Comparison of ENCODE assay signal across 8 mouse cellular contexts in genomic region chr2:117250001-117250510, GRCm38 (mm10). TPM values are rescaled to one million over a fixed set of nuclear protein-coding genes. Genes with fewer than 3 reads are reported as not detected.
A peak's percentile ranks its signal among the peaks of the same experiment; 100 is the strongest.
DNase-seq lines count a peak whose midpoint lies in the region; ATAC-seq and TF ChIP-seq lines count a peak whose summit lies in the region.

No protein-coding gene starts in this region.

- H3K27me3 ChIP-seq in hindbrain, embryonic 11.5 days (ENCODE audit: control insufficient read depth, insufficient read depth, low read length) = no peaks in the 10 kb centered on the region

- no peak for DNase-seq in gastrocnemius, adult 2 months
- no peak for DNase-seq in gastrocnemius, postnatal 36 days
- peak; percentile 38 for DNase-seq in thymus, postnatal 25 days
- DNase-seq in thymus, postnatal 0 days (ENCODE audit: low spot score) = no peak
- DNase-seq in hindbrain, embryonic 11.5 days (ENCODE audit: low spot score) = no peak
- DNase-seq in gastrocnemius, postnatal 14 days = no peak

- no peaks in the 10 kb centered on the region for H3K36me3 ChIP-seq in hindbrain, embryonic 11.5 days (ENCODE audit: control insufficient read depth, insufficient read depth, low read length)
- H3K36me3 ChIP-seq in macrophage (ENCODE audit: inconsistent target) = no peaks in the 10 kb centered on the region

- H3K79me2 ChIP-seq in macrophage (ENCODE audit: inconsistent target) = peaks cover 52% of the 10 kb centered on the region

- H3K4me2 ChIP-seq in hindbrain, embryonic 11.5 days (replicated peaks; ENCODE audit: low read depth, low read length) = peak overlapping the region; percentile 60

- no peaks in the 10 kb centered on the region for H3K9me3 ChIP-seq in hindbrain, embryonic 11.5 days (ENCODE audit: control insufficient read depth, low read length)

- TF ChIP-seq CTCF in gastrocnemius, adult 2 months (IDR thresholded peaks at IDR 0.05) = no peak

- under 1% methylated on average over 21 of the region's 24 CpGs for WGBS in hindbrain, embryonic 11.5 days
- under 1% methylated on average over 19 of the region's 24 CpGs for WGBS in macrophage (ENCODE audit: missing documents)

- ATAC-seq in hindbrain, embryonic 11.5 days (ENCODE audit: low FRiP score) = peak; percentile 82
- ATAC-seq in cerebellum, adult (ENCODE audit: insufficient number of reproducible peaks, low FRiP score, low TSS enrichment) = no peak; the same call in 1 of the 2 replicates

- intact Hi-C loops in gastrocnemius, adult 2 months (cut with DNase I) = no loop called here
- intact Hi-C loops in gastrocnemius, postnatal 36 days (cut with DNase I) = no loop called here
- intact Hi-C loops in gastrocnemius, postnatal 14 days (cut with DNase I; ENCODE audit: low total_unique reads) = no loop called here

- peak overlapping the region; percentile 97 for H3K4me3 ChIP-seq in gastrocnemius, adult 2 months
- peak overlapping the region; percentile 90 for H3K4me3 ChIP-seq in hindbrain, embryonic 11.5 days (ENCODE audit: low read depth, low read length)
- H3K4me3 ChIP-seq in macrophage (ENCODE audit: inconsistent target) = peak overlapping the region; percentile 75

- H3K4me1 ChIP-seq in hindbrain, embryonic 11.5 days (replicated peaks; ENCODE audit: control insufficient read depth, insufficient read depth, low read length) = no peaks in the 10 kb centered on the region

- peak overlapping the region; percentile 94 for H3K9ac ChIP-seq in hindbrain, embryonic 11.5 days (ENCODE audit: low read depth, low read length)

- H3K27ac ChIP-seq in gastrocnemius, adult 2 months = peak overlapping the region; percentile 95
- peak overlapping the region; percentile 86 for H3K27ac ChIP-seq in hindbrain, embryonic 11.5 days (ENCODE audit: low read depth, low read length)
- H3K27ac ChIP-seq in macrophage = no peak overlapping the region

RNA-seq across cellular contexts. Expression of gene Fam98b, which starts 0.5 kb away (rescaled TPM):
- 10 to 100 TPM; 20.4 to 21.9 TPM for total RNA-seq in gastrocnemius, adult 2 months (2021)
- total RNA-seq in gastrocnemius, postnatal 36 days (2021) = 10 to 100 TPM; 16.1 to 18.4 TPM
- polyA plus RNA-seq in thymus, postnatal 0 days (2015; fragmentation: Nextera tagmentation; extraction: Ambion mirVana) = 10.7 and 13.5 TPM in 2 replicates
- polyA plus RNA-seq in hindbrain, embryonic 11.5 days (2014; fragmentation: Nextera tagmentation; extraction: Ambion mirVana) = 9.2 and 13.0 TPM in 2 replicates
- total RNA-seq in macrophage (2018; cell fraction: chromatin; rRNA removed) = 10 to 100 TPM; 20.6 to 62.2 (median 35.7) TPM
- 10 to 100 TPM; 25.6 to 40.1 (median 31.0) TPM for total RNA-seq in macrophage (2018; cell fraction: cytosol; rRNA removed)
- 10 to 100 TPM; 23.6 to 49.7 (median 26.8) TPM for total RNA-seq in macrophage (2018; cell fraction: nucleus; rRNA removed)
- 23.4 to 53.3 TPM (median 39.4 TPM) in 3 replicates for polyA plus RNA-seq in macrophage (2018)
- total RNA-seq in gastrocnemius, postnatal 14 days (2021) = 10 to 100 TPM; 16.0 to 19.5 TPM
